Comparison of ENCODE assay signal across 9 mouse cellular contexts in genomic region chr1:25085616-25086372, GRCm38 (mm10).
A peak's percentile ranks its signal among the peaks of the same experiment; 100 is the strongest.
DNase-seq lines count a peak whose midpoint lies in the region; ATAC-seq and TF ChIP-seq lines count a peak whose summit lies in the region.
"Had no signal": no experiment of that assay in that cellular context is flagged by ENCODE, and none has a peak within 500 bp of the region (broad histone marks: within the 10 kb centered on the region; RNA-seq: fewer than 3 reads in every experiment).

No protein-coding gene starts in this region.

- no peak overlapping the region for H3K27ac ChIP-seq in heart, embryonic 11.5 days (ENCODE audit: low read depth, low read length)
- H3K27ac ChIP-seq in heart, embryonic 10.5 days: no peak overlapping the region
- no peak overlapping the region for H3K27ac ChIP-seq in forebrain, embryonic 11.5 days (ENCODE audit: low read depth, low read length)
- peak overlapping the region; percentile 71 for H3K27ac ChIP-seq in left cerebral cortex, adult 2 months
- no peak overlapping the region for H3K27ac ChIP-seq in intestine, embryonic 15.5 days

- H3K9me3 ChIP-seq in heart, embryonic 11.5 days (replicated peaks; ENCODE audit: control insufficient read depth, low read length): no peaks in the 10 kb centered on the region
- no peaks in the 10 kb centered on the region for H3K9me3 ChIP-seq in heart, embryonic 10.5 days
- H3K9me3 ChIP-seq in forebrain, embryonic 11.5 days (ENCODE audit: control insufficient read depth, low read length): no peaks in the 10 kb centered on the region
- H3K9me3 ChIP-seq in intestine, embryonic 15.5 days: no peaks in the 10 kb centered on the region

- peak overlapping the region; percentile 29; the same call in 1 of the 2 replicates for H3K4me2 ChIP-seq in heart, embryonic 11.5 days
- no peak overlapping the region for H3K4me2 ChIP-seq in forebrain, embryonic 11.5 days (ENCODE audit: low read depth, low read length, severe bottlenecking)
- no peak overlapping the region for H3K4me2 ChIP-seq in intestine, embryonic 15.5 days (replicated peaks)

- H3K36me3 ChIP-seq in heart, embryonic 11.5 days (ENCODE audit: control insufficient read depth, insufficient read depth, low read length): no peaks in the 10 kb centered on the region
- no peaks in the 10 kb centered on the region for H3K36me3 ChIP-seq in heart, embryonic 10.5 days
- no peaks in the 10 kb centered on the region for H3K36me3 ChIP-seq in forebrain, embryonic 11.5 days (ENCODE audit: control insufficient read depth, insufficient read depth, low read length)
- H3K36me3 ChIP-seq in intestine, embryonic 15.5 days: no peaks in the 10 kb centered on the region

- no peak overlapping the region for H3K9ac ChIP-seq in heart, embryonic 11.5 days (ENCODE audit: low read depth, low read length)
- H3K9ac ChIP-seq in forebrain, embryonic 11.5 days (ENCODE audit: low read length): no peak overlapping the region
- no peak overlapping the region for H3K9ac ChIP-seq in intestine, embryonic 15.5 days

- no peak; the same call in 1 of the 2 replicates for TF ChIP-seq CTCF in left cerebral cortex, adult 2 months (IDR thresholded peaks at IDR 0.05)

- no peak for ATAC-seq in heart, embryonic 11.5 days (replicated peaks; ENCODE audit: insufficient number of reproducible peaks, low FRiP score, low TSS enrichment)
- ATAC-seq in forebrain, embryonic 11.5 days (replicated peaks; ENCODE audit: low FRiP score): peak; percentile 18; the same call in 1 of the 2 replicates
- ATAC-seq in erythroid progenitor cell, adult 5-6 weeks (replicated peaks; ENCODE audit: low FRiP score, poor library complexity, severe bottlenecking): no peak
- no peak for ATAC-seq in intestine, embryonic 15.5 days

- DNase-seq in heart, embryonic 10.5 days (ENCODE audit: low spot score): no peak
- DNase-seq in ZHBTc4 (ENCODE audit: low read depth, low spot score): peak; percentile 12
- peak; percentile 57 for DNase-seq in forebrain, embryonic 11.5 days (ENCODE audit: low spot score)
- no peak for DNase-seq in left cerebral cortex, adult 2 months (ENCODE audit: extremely low spot score in 1 of 2, low spot score in 2 of 2)
- DNase-seq in thymus, postnatal 36 days: no peak
- DNase-seq: adrenal gland, adult 8-10 months had no signal

- intact Hi-C loops in left cerebral cortex, adult 2 months (cut with DNase I): loop anchor here (2.0 to 10.0 kb wide), 3 partner anchors 19 to 181 kb away; no protein-coding TSS in a partner anchor

- H3K27me3 ChIP-seq in heart, embryonic 11.5 days (ENCODE audit: control insufficient read depth, insufficient read depth, low read length): no peaks in the 10 kb centered on the region
- H3K27me3 ChIP-seq in heart, embryonic 10.5 days (ENCODE audit: insufficient read depth, poor library complexity, severe bottlenecking): no peaks in the 10 kb centered on the region
- H3K27me3 ChIP-seq in forebrain, embryonic 11.5 days (ENCODE audit: control insufficient read depth, insufficient read depth, low read length): no peaks in the 10 kb centered on the region; the same call in 1 of the 2 replicates
- no peaks in the 10 kb centered on the region for H3K27me3 ChIP-seq in intestine, embryonic 15.5 days (replicated peaks)

- WGBS in heart, embryonic 11.5 days (ENCODE audit: insufficient replicate concordance): 73% methylated on average over 14 of the region's 14 CpGs
- WGBS in heart, embryonic 10.5 days: 69% methylated on average over 14 of the region's 14 CpGs
- WGBS in forebrain, embryonic 11.5 days: 51% methylated on average over 14 of the region's 14 CpGs
- WGBS in intestine, embryonic 15.5 days: 73% methylated on average over 14 of the region's 14 CpGs

- no peaks in the 10 kb centered on the region for H3K4me1 ChIP-seq in heart, embryonic 11.5 days (ENCODE audit: control insufficient read depth, insufficient read depth, low read length)
- peaks cover 6% of the 10 kb centered on the region; the same call in 1 of the 2 replicates for H3K4me1 ChIP-seq in heart, embryonic 10.5 days
- H3K4me1 ChIP-seq in forebrain, embryonic 11.5 days (replicated peaks; ENCODE audit: control insufficient read depth, insufficient read depth, low read length): peaks cover 7% of the 10 kb centered on the region; the same call in 1 of the 2 replicates
- H3K4me1 ChIP-seq in intestine, embryonic 15.5 days (replicated peaks): no peaks in the 10 kb centered on the region

- H3K4me3 ChIP-seq in heart, embryonic 11.5 days (ENCODE audit: low read depth, low read length): no peak overlapping the region
- H3K4me3 ChIP-seq in heart, embryonic 10.5 days: no peak overlapping the region
- H3K4me3 ChIP-seq in forebrain, embryonic 11.5 days (ENCODE audit: low read depth, low read length): no peak overlapping the region
- H3K4me3 ChIP-seq in left cerebral cortex, adult 2 months: no peak overlapping the region
- no peak overlapping the region for H3K4me3 ChIP-seq in intestine, embryonic 15.5 days (replicated peaks)

Comparison
In these comparisons a context has a peak if more than half of its experiments do, and no peak if none do; other contexts are left out.
1. DNase-seq: peak in ZHBTc4 (single experiment) and forebrain, embryonic 11.5 days (single experiment); none in heart, embryonic 10.5 days (single experiment), left cerebral cortex, adult 2 months (0 of 2) and thymus, postnatal 36 days (0 of 2).